Mouse (Mus musculus): Measurements from ENCODE around the gene Slc2a3. TPM values are rescaled to one million over a fixed set of nuclear protein-coding genes. Genes with fewer than 3 reads are reported as not detected.
"Not testable (repeated sequence)": the region's sequence is repeated elsewhere in the genome, so short reads cannot be mapped to it uniquely, and the experiment has no call there.

Gene Slc2a3
- polyA plus RNA-seq, 1 experiment from 2014 or later: 13.0 TPM

GRCm38 (mm10) chr6:122764446-122765297 lies 36.8 kb downstream of the Slc2a3 start:
- peak; percentile 70 for DNase-seq (ENCODE audit: low spot score)

GRCm38 (mm10) chr6:122763844-122764445 lies 37.5 kb downstream of the Slc2a3 start:
- no peak for DNase-seq (ENCODE audit: low spot score)

- no peak for DNase-seq (ENCODE audit: low spot score)
Observed at GRCm38 (mm10) chr6:122762952-122763700, 38.3 kb downstream of the Slc2a3 start.

- DNase-seq (ENCODE audit: low spot score): no peak
Observed at GRCm38 (mm10) chr6:122762480-122762879, 39.0 kb downstream of the Slc2a3 start.

- DNase-seq (ENCODE audit: low spot score): no peak
Observed at GRCm38 (mm10) chr6:122761901-122762300, 39.5 kb downstream of the Slc2a3 start.

- peak; percentile 70 for DNase-seq (ENCODE audit: low spot score)
Observed at GRCm38 (mm10) chr6:122761011-122761599, 40.3 kb downstream of the Slc2a3 start.

- DNase-seq (ENCODE audit: low spot score): no peak
Observed at GRCm38 (mm10) chr6:122758732-122759131, 42.7 kb downstream of the Slc2a3 start.

- DNase-seq (ENCODE audit: low spot score): peak; percentile 47
Observed at GRCm38 (mm10) chr6:122755913-122756312, 45.5 kb downstream of the Slc2a3 start.

- no peak for DNase-seq (ENCODE audit: low spot score)
Observed at GRCm38 (mm10) chr6:122750579-122750978, 50.9 kb downstream of the Slc2a3 start.

- DNase-seq (ENCODE audit: low spot score): no peak
Observed at GRCm38 (mm10) chr6:122744505-122745249, 56.8 kb downstream of the Slc2a3 start.

GRCm38 (mm10) chr6:122743353-122743752 lies 58.1 kb downstream of the Slc2a3 start:
- DNase-seq (ENCODE audit: low spot score): peak; percentile 23

GRCm38 (mm10) chr6:122742228-122742899 lies 59.1 kb downstream of the Slc2a3 start:
- DNase-seq (ENCODE audit: low spot score): peak; percentile 70

GRCm38 (mm10) chr6:122741460-122742227 lies 59.8 kb downstream of the Slc2a3 start:
- peak; percentile 12 for DNase-seq (ENCODE audit: low spot score)

- DNase-seq (ENCODE audit: low spot score): peak; percentile 64
Observed at GRCm38 (mm10) chr6:122739952-122740351, 61.5 kb downstream of the Slc2a3 start.

- DNase-seq (ENCODE audit: low spot score): peak; percentile 49
Observed at GRCm38 (mm10) chr6:122719942-122720341, 81.5 kb downstream of the Slc2a3 start.

GRCm38 (mm10) chr6:122718224-122718623 lies 83.2 kb downstream of the Slc2a3 start:
- DNase-seq (ENCODE audit: low spot score): not testable (repeated sequence)

GRCm38 (mm10) chr6:122715886-122716285 lies 85.6 kb downstream of the Slc2a3 start:
- DNase-seq (ENCODE audit: low spot score): no peak

GRCm38 (mm10) chr6:122714707-122715365 lies 86.6 kb downstream of the Slc2a3 start:
- no peak for DNase-seq (ENCODE audit: low spot score)

- DNase-seq (ENCODE audit: low spot score): not testable (repeated sequence)
Observed at GRCm38 (mm10) chr6:122713116-122713515, 88.3 kb downstream of the Slc2a3 start.
